Mouse (Mus musculus): ENCODE results near the gene Agfg2.

Agfg2 gene

DNA sequence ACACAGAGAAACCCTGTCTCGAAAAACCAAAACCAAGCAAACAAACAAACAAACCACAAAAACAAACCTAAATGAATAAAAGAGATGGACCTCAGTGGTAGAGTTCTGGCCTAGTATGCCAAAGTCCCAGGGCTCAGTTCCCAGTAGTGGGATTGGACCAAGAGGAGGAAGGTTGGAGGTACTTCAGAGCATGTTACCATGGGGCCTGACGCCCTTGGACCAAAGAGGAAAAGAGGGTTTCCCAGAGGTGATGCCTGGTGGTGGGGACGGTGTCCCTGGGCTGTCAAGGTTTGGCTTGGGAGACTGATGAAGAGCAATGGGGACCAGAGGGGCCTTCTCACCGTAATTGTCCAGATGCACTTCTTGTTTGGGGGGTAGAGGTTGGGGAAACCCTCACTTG lies 74.5 kb downstream of the Agfg2 start:
- no peak for DNase-seq (ENCODE audit: low spot score in 2 of 2)

DNA sequence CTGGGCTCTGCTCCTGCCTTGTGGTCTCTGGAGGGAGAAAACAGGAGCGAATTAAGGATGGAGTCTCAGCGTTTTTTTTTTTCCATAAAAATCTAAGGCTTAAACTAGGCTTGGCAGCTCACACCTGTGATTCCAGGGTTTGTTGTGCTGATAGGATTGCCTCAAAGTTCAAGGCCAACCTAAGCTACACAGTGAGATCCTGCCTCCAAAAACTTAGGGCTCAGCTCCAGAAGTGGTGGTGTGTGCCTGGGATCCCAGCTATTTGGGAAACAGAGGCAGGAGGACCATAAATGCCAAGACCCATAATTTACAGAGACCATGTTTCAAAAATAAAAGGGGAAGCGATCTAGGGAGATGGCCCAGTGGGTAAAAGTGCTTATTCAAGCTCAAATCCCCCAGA lies 75.2 kb downstream of the Agfg2 start:
- DNase-seq (ENCODE audit: low spot score in 2 of 2): no peak

DNA sequence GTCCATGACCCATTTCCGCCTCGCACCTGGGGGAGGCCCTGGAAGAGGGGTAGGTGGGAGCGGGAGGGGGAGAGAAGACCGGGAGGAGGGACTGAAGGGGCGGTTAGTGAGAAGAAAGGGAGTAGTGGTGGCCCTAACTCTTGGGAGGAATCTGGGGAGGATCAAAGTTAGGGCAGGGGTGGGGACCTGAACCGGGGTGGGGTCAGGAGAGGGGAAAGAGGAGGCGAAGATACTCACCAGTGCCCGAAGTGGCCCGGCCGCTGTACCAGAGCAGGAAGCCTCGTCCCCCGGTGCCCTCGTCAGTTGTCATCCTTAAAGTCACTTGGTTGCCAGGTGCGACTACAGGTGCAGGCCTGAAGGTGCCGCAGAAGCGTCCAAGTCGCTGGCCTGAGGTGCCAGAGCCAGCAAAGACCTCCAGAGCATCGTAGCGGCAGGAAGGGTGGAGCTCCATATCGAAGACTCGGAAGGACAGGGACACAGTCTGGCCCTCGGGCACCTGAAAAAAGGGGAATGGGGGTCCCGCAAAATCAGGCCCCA lies 75.8 kb downstream of the Agfg2 start:
- no peak for DNase-seq (ENCODE audit: low spot score in 2 of 2)

DNA sequence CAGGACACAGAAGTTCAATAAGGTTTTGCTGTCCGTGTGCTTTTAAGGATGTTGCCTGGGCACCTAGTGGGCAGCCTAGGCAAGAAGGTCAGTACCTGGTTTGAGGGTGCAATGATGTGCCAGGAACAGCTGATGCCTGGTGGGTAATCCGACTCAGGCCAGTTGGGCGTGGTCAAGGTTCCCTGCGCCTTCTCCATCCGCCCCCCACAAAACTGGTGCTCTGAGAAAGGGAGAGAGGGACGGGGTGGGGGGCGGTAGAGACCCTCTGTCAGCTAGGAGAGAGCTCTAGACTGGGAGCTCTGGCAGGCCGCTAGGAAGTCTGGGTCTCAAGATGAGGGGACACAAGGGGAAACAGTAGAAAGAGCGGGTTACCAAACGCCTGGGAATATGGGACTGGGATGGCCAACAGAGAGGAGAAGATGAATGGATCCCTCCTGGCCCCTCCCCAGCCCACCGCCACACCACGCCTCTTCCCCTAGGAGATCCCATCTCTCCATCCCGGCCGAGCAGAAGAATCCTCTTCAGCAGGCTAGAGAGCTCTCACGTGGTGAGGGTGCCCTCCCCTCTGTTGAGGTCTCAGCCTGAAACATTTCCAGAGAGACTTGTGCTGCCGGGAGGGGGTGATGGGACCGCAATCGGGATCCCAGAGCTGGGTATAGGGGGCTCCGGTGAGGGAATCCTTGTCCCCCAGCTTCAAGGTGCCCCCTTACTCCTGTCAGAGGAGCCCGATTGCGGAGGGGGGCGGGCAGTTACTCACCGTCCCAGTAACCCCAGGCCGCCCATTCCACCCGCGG lies 76.5 kb downstream of the Agfg2 start:
- no peak for DNase-seq (ENCODE audit: low spot score in 2 of 2)

DNA sequence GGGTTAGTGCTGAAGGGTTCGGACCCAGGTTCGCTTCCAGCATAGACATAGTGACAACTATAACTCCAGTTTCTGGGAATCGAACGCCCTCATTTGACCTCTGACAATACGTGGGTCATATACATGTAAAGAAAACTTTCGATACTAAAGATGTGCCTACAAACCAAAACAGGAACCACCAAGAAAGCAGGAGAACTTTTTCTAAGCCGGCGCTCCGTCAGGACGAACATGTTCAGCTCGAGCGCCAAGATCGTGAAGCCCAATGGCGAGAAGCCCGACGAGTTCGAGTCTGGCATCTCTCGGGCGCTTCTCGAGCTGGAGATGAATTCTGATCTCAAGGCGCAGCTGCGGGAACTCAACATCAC lies 83.2 kb downstream of the Agfg2 start:
- no peak for DNase-seq (ENCODE audit: low spot score in 2 of 2)

DNA sequence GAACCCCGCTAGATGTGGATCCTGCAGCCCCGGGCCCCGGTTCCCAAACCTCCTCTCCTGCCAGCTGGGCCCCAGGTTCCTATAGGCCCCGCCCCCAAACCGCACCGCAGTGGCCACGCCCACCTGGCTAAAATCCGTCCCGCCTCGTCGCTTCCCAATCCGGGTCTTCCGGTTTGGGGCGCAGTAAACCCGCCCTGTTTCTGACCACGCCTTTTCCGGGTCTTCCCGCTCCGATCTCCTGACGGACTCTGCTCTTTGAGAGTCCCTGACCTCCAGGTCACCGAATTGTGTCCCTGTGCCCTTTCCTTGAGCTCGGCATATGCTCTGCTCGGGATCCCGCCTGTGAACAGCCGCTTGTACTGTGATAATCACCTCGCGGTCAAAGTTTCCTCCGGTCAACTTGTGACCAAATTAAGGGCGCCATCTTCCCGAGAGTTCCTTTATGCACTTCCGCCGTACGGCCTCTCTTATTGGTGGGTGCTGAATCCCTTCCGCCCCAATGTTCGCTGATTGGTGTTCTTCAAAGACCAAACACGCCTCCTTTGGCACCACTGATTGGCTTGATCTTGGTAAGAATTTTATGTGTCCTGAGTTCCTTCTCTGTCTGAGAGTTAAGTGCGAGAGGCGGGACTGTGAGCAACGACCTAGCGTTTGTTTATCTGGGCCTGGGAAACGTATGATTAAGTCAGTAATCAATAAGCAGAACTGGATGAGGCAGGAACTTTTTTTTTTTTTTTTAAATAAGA lies 83.7 kb downstream of the Agfg2 start, which contains the start of gene Mospd3:
TSS of gene Mospd3 (minus strand) at position 440 of the 746 bp plus-strand sequence.
- DNase-seq (ENCODE audit: low spot score in 2 of 2): peak; percentile 94 to 95
